Mouse (Mus musculus): ENCODE data around the gene Pi4kb. TPM values are rescaled to one million over a fixed set of nuclear protein-coding genes. Genes with fewer than 3 reads are reported as not detected.

Gene Pi4kb
- polyA plus RNA-seq, 1 experiment: 20.9 TPM

DNA sequence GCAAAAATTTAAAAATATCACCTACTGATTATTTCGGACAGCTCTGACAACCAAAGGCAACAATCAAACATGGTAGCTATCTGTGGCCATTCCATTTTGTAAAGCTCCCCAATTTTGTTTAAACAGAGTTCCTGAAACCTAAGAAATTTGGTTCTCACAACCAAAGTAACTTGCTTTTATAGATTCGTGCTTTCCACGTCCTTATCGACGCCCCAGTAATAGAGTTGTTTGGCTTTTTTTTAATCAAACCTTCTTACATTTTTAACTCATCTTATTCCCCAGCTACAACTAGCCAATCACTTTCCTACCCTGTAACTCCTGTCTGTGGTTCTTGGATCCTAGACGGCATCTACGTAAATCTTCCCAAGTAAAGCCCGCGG, 21.2 kb upstream of the Pi4kb start:
- Histone ChIP-seq H3K4me1 (ENCODE audit: control insufficient read depth, insufficient read depth, insufficient read length, low read length) (peaks cover 5% of the 10 kb centered on the region; the same call in 1 of the 2 replicates), H3K27ac (ENCODE audit: insufficient read depth, low read depth, low read length) (peak overlapping the region; percentile 84), H3K27me3 (ENCODE audit: control insufficient read depth, insufficient read depth, low read length) (no peaks in the 10 kb centered on the region), H3K36me3 (ENCODE audit: control insufficient read depth, insufficient read depth, low read length) (peaks cover 24% of the 10 kb centered on the region), H3K4me3 (ENCODE audit: low read depth, low read length) (peak overlapping the region; percentile 79)
- 4% methylated on average over 9 of the region's 9 CpGs for WGBS
- TF ChIP-seq CTCF (IDR thresholded peaks at IDR 0.05; ENCODE audit: extremely low read depth, insufficient read length, insufficient replicate concordance, low read depth, low read length) (no peak), POLR2A (IDR thresholded peaks at IDR 0.05; ENCODE audit: low read depth, low read length) (no peak)

DNA sequence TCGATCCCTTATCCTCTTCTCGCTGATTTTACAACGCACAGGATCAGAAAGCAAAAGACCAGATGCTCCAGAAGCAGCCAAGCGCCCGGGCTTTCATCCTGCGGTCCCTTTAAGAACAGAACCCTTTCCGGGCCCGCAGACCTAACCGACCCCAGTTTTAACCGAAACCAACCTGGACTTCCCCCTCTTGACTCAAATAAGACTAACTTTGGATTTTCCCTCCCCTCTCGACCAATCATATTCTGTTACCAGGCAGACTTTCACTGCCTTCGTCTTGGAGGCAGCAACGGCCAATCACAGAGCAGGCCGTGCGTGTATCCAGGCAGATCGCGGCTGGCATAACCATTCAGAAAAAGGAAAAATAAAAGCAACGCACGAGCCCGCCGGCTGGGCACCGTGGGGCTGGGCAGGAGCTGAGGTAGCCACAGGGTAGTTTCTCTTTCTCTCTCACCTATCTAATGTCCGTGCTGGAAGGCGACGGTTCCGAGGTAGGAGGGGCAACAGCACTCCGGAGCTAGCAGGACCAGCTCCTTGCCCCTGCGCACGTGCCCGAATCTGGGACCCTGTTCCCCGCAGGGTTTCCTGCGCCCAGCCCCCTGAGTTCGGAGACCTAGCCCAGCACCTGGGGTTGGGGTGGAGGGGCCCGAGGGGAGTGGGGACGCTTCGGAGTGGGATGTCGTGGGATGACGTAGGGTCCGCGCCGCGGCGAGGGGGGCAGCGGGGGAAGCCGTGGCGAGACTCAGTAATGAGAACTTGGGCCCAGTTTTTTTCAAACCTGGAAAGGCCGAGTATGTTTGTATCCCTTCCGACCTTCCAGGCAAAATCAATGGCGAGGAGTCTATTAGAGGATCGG, 20.5 kb upstream of the Pi4kb start, which contains the start of gene Rfx5:
TSS of gene Rfx5 (plus strand) at position 312 of the 853 bp plus-strand sequence.
- peak within 1 kb of the TSS; percentile 79 for H3K4me3 ChIP-seq (ENCODE audit: low read depth, low read length)
- under 1% methylated on average over 50 of the region's 50 CpGs for WGBS
- peaks cover 5% of the 10 kb centered on the region; the same call in 1 of the 2 replicates for H3K4me1 ChIP-seq (ENCODE audit: control insufficient read depth, insufficient read depth, insufficient read length, low read length)
- peaks cover 29% of the 10 kb centered on the region for H3K36me3 ChIP-seq (ENCODE audit: control insufficient read depth, insufficient read depth, low read length)
- TF ChIP-seq POLR2A (IDR thresholded peaks at IDR 0.05; ENCODE audit: low read depth, low read length) (no peak; the same call in 1 of the 2 replicates), CTCF (IDR thresholded peaks at IDR 0.05; ENCODE audit: extremely low read depth, insufficient read length, insufficient replicate concordance, low read depth, low read length) (no peak)
- peak within 1 kb of the TSS; percentile 84 for H3K27ac ChIP-seq (ENCODE audit: insufficient read depth, low read depth, low read length)
- H3K27me3 ChIP-seq (ENCODE audit: control insufficient read depth, insufficient read depth, low read length): no peaks in the 10 kb centered on the region

DNA sequence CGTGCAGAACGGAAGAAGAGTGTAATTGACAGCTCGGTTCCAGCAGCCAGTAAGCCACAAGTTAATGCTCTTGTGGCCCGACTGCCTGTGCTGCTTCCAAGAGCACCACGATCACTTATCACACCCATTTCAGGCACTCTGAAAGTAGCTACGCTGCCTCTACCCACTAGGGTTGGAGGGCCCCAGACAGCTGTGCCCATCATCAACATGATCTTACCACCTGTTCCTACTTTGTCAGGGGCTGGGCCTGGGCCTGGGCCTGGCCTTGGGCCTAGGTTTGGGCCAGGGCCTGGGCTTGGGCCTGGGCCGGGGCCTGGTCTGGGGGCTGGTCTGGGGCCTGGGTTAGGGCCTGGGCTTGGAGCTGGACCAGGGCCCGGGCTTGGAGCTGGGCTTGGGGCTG, 16.2 kb upstream of the Pi4kb start:
- Histone ChIP-seq H3K4me3 (ENCODE audit: low read depth, low read length) (no peak overlapping the region), H3K4me1 (ENCODE audit: control insufficient read depth, insufficient read depth, insufficient read length, low read length) (no peaks in the 10 kb centered on the region; the same call in 1 of the 2 replicates), H3K27me3 (ENCODE audit: control insufficient read depth, insufficient read depth, low read length) (no peaks in the 10 kb centered on the region), H3K27ac (ENCODE audit: insufficient read depth, low read depth, low read length) (no peak overlapping the region), H3K36me3 (ENCODE audit: control insufficient read depth, insufficient read depth, low read length) (peaks cover 33% of the 10 kb centered on the region)
- no peak for TF ChIP-seq CTCF (IDR thresholded peaks at IDR 0.05; ENCODE audit: extremely low read depth, insufficient read length, insufficient replicate concordance, low read depth, low read length)
- TF ChIP-seq POLR2A (IDR thresholded peaks at IDR 0.05; ENCODE audit: low read depth, low read length): no peak
- 94% methylated on average over 8 of the region's 8 CpGs for WGBS

DNA sequence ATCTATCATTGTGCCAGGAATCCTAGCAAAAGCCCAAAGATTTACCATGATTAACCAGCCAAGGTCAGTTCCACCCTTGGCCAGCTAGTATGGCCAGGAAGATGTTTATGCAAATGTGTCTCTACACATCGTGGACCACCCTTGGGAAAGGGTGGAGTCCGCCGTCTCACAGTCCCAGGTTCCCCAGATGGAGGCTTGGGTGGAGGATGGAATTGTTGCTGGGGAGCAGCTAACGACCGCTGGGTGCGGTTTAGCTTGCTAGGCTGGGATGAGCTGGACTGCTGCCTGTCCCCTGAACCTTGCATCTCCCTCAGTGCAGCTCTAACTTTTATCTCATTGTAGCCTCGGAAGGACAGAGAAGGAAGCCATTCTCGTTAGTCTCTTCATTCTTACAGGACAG, 14.7 kb upstream of the Pi4kb start:
- WGBS: 48% methylated on average over 8 of the region's 8 CpGs
- Histone ChIP-seq H3K4me3 (ENCODE audit: low read depth, low read length) (no peak overlapping the region), H3K27ac (ENCODE audit: insufficient read depth, low read depth, low read length) (no peak overlapping the region), H3K4me1 (ENCODE audit: control insufficient read depth, insufficient read depth, insufficient read length, low read length) (no peaks in the 10 kb centered on the region; the same call in 1 of the 2 replicates), H3K36me3 (ENCODE audit: control insufficient read depth, insufficient read depth, low read length) (peaks cover 33% of the 10 kb centered on the region), H3K27me3 (ENCODE audit: control insufficient read depth, insufficient read depth, low read length) (no peaks in the 10 kb centered on the region)
- no peak for TF ChIP-seq POLR2A (IDR thresholded peaks at IDR 0.05; ENCODE audit: low read depth, low read length)
- TF ChIP-seq CTCF (IDR thresholded peaks at IDR 0.05; ENCODE audit: extremely low read depth, insufficient read length, insufficient replicate concordance, low read depth, low read length): no peak

DNA sequence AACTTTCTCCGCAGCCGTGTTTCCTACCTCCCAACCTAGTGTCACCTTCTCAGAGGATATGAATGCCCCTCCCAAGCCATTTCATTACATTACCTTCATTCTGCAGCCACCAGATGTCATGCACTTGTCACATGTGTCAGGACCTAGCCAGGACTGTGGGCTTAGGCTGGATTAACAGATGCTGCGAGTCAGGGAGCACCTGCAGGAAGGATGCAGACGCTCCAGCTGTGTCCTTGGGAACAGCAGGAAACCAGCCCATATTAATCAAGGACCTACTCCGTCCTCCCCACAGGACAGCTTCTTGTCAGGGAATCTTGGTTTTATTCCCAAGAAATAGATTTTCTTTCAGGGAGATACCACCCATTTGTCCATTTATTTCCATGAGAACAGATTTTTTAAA, 14.2 kb upstream of the Pi4kb start:
- 54% methylated on average over 5 of the region's 5 CpGs for WGBS
- Histone ChIP-seq H3K4me1 (ENCODE audit: control insufficient read depth, insufficient read depth, insufficient read length, low read length) (no peaks in the 10 kb centered on the region), H3K27me3 (ENCODE audit: control insufficient read depth, insufficient read depth, low read length) (no peaks in the 10 kb centered on the region), H3K36me3 (ENCODE audit: control insufficient read depth, insufficient read depth, low read length) (peaks cover 33% of the 10 kb centered on the region), H3K27ac (ENCODE audit: insufficient read depth, low read depth, low read length) (no peak overlapping the region), H3K4me3 (ENCODE audit: low read depth, low read length) (no peak overlapping the region)
- TF ChIP-seq CTCF (IDR thresholded peaks at IDR 0.05; ENCODE audit: extremely low read depth, insufficient read length, insufficient replicate concordance, low read depth, low read length) (no peak), POLR2A (IDR thresholded peaks at IDR 0.05; ENCODE audit: low read depth, low read length) (no peak)

DNA sequence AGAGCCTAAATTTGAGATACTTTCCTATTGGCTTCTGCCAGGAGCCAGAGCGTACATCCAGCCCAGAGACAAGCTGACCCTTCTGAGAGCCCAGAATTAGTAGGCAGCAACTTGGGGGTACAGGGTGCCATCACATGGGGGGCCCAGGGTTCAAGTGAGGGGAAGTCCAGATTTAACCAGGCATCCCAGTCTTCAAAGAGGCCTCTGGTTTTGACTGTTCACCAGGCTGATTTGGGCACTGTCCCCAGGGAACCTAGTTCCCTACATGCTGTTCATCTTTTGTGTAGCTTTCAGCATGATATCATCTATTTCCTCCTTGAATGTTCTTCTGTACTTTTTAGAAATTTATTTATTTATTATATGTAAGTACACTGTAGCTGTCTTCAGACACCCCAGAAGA, 9.5 kb upstream of the Pi4kb start:
- WGBS: 97% methylated on average over 1 of the region's 1 CpGs
- no peak for TF ChIP-seq POLR2A (IDR thresholded peaks at IDR 0.05; ENCODE audit: low read depth, low read length)
- TF ChIP-seq CTCF (IDR thresholded peaks at IDR 0.05; ENCODE audit: extremely low read depth, insufficient read length, insufficient replicate concordance, low read depth, low read length): no peak

DNA sequence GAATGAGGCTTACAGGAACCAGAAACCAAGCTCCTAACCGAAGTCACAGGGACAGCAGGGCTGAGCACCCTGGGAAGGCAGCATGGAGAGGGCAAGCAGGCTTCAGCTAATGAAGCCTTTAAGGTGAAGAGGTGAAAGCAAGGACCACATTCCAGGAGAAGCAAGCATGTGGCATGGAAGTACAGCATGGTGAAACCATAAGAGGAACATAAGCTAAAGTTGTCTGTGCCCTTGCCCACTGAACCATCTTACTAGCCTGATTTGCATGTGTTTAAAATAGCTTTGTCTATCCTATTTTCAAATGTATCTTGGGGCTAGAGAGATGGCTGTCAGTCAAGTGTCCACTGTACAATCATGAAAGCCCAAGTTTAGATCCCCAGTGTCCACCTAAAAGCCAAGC, 8.7 kb upstream of the Pi4kb start:
- H3K4me1 ChIP-seq (ENCODE audit: control insufficient read depth, insufficient read depth, insufficient read length, low read length): no peaks in the 10 kb centered on the region
- no peak overlapping the region for H3K4me3 ChIP-seq (ENCODE audit: low read depth, low read length)
- no peaks in the 10 kb centered on the region for H3K27me3 ChIP-seq (ENCODE audit: control insufficient read depth, insufficient read depth, low read length)
- 69% methylated on average over 1 of the region's 1 CpGs for WGBS
- TF ChIP-seq POLR2A (IDR thresholded peaks at IDR 0.05; ENCODE audit: low read depth, low read length): no peak
- TF ChIP-seq CTCF (IDR thresholded peaks at IDR 0.05; ENCODE audit: extremely low read depth, insufficient read length, insufficient replicate concordance, low read depth, low read length): no peak
- H3K27ac ChIP-seq (ENCODE audit: insufficient read depth, low read depth, low read length): no peak overlapping the region
- no peaks in the 10 kb centered on the region; the same call in 1 of the 2 replicates for H3K36me3 ChIP-seq (ENCODE audit: control insufficient read depth, insufficient read depth, low read length)

More for the DNA sequence above, 9.5 kb upstream of the Pi4kb start:
- Histone ChIP-seq H3K27me3 (ENCODE audit: control insufficient read depth, insufficient read depth, low read length) (no peaks in the 10 kb centered on the region), H3K27ac (ENCODE audit: insufficient read depth, low read depth, low read length) (no peak overlapping the region), H3K36me3 (ENCODE audit: control insufficient read depth, insufficient read depth, low read length) (no peaks in the 10 kb centered on the region; the same call in 1 of the 2 replicates), H3K4me1 (ENCODE audit: control insufficient read depth, insufficient read depth, insufficient read length, low read length) (no peaks in the 10 kb centered on the region), H3K4me3 (ENCODE audit: low read depth, low read length) (no peak overlapping the region)

All from small intestine, adult 2 months (tissue).